In the genomic region with DNA sequence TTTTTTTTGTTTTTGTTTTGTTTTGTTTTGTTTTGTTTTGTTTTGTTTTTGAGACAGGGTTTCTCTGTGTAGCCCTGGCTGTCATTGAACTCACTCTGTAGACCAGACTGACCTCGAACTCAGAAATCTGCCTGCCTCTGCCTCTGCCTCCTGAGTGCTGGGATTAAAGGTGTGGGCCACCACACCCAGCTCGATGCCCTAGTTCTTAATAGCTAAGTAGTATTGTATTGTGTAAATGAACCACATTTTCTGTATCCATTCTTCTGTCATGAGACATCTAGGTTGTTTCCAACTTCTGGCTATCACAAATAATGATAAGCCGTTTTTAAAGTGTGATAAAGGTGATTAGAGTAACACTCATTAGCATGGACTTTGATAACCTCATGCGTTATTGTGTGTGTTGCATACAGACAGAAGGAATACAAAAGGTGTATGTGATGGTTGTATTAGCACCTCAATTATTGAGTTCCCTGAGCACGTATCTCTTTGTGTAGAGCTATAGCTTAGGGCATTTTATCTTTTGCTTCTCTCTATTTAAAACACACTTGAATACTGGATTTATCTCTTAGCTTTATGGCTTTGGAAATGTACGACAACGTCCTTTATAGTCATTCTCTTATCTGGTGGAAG, we compare ENCODE assay signal across 2 mouse cellular contexts. TPM values are rescaled to one million over a fixed set of nuclear protein-coding genes. Genes with fewer than 3 reads are reported as not detected.
"Had no signal": no experiment of that assay in that cellular context is flagged by ENCODE, and none has a peak within 500 bp of the region (broad histone marks: within the 10 kb centered on the region; RNA-seq: fewer than 3 reads in every experiment).

No protein-coding gene starts in this region.

RNA-seq across cellular contexts. Expression of gene Kcnj3, which starts 49.8 kb away (rescaled TPM):
- polyA plus RNA-seq: testis, adult 2 months; urinary bladder, adult 2 months had no signal
